Mouse (Mus musculus) limb, embryonic 11.5 days (tissue): Measurements from ENCODE around the gene Tldc2. TPM values are rescaled to one million over a fixed set of nuclear protein-coding genes. Genes with fewer than 3 reads are reported as not detected.

Source experiments
- ATAC-seq: fragments of 200-750 bp; cut with Nextera tagmentation; 2 replicates; pipeline ENCODE4 v1.8.0; 2017; ENCODE audit warnings: low read depth; ENCODE audit not compliant: insufficient number of reproducible peaks, low FRiP score, low TSS enrichment
- DNase-seq: peaks from one replicate; pipeline ENCODE4 v3.0.0-alpha.2; 2015; ENCODE audit warnings: low spot score
- H3K27ac ChIP-seq: fragments of 300-500 bp; sonication (generic); replicated peaks from 2 replicates; pipeline ENCODE4 v1.5.1; 2014; ENCODE audit warnings: low read depth, mild to moderate bottlenecking, low read length
- H3K27me3 ChIP-seq: fragments of 300-500 bp; sonication (generic); 2 replicates; pipeline ENCODE4 v1.6.1; 2014; ENCODE audit warnings: mild to moderate bottlenecking, low read length, mixed read lengths; ENCODE audit not compliant: control insufficient read depth, insufficient read depth
- H3K36me3 ChIP-seq: fragments of 300-500 bp; sonication (generic); 2 replicates; pipeline ENCODE4 v1.6.1; 2014; ENCODE audit warnings: mild to moderate bottlenecking, low read length, moderate library complexity, mixed read lengths; ENCODE audit not compliant: control insufficient read depth, insufficient read depth
- H3K4me1 ChIP-seq: fragments of 300-500 bp; sonication (generic); 2 replicates; pipeline ENCODE4 v1.6.1; 2014; ENCODE audit warnings: low read length, mixed read lengths; ENCODE audit not compliant: control insufficient read depth, insufficient read depth
- H3K4me2 ChIP-seq: fragments of 300-500 bp; sonication (generic); 2 replicates; pipeline ENCODE4 v1.6.1; 2014; ENCODE audit warnings: low read depth, mild to moderate bottlenecking, moderate library complexity; ENCODE audit not compliant: severe bottlenecking
- H3K4me3 ChIP-seq: fragments of 300-500 bp; sonication (generic); 2 replicates; pipeline ENCODE4 v1.5.1; 2014; ENCODE audit warnings: low read depth, low read length
- H3K9ac ChIP-seq: fragments of 300-500 bp; sonication (generic); 2 replicates; pipeline ENCODE4 v1.6.1; 2014; ENCODE audit warnings: mild to moderate bottlenecking, low read length
- H3K9me3 ChIP-seq: fragments of 300-500 bp; sonication (generic); 2 replicates; pipeline ENCODE4 v1.6.1; 2016; ENCODE audit warnings: low read length; ENCODE audit not compliant: control insufficient read depth
- WGBS: fragments of 180-500 bp; shearing (Covaris S2); extraction: QIAGEN DNeasy Blood & Tissue Kit; methylation state at CpG from one replicate; pipeline ENCODE4 v1.1.7; 2014; 5-methylcytosine and 5-hydroxymethylcytosine counted together
- polyA plus RNA-seq: library from polyadenylated mRNA; unstranded; fragments of >200 nt; fragmentation: Nextera tagmentation; extraction: Ambion mirVana; gene quantifications from 2 replicates; pipeline ENCODE4 v1.2.1, GENCODE M21; 2014

Tldc2 gene
- polyA plus RNA-seq, 1 experiment from 2014 or later = not detected

GRCm38 (mm10) chr2:157145173-157145572 is 58.3 kb downstream of the Tldc2 start:
- Histone ChIP-seq H3K36me3 (peaks cover 8% of the 10 kb centered on the region; the same call in 1 of the 2 replicates), H3K9ac (no peak overlapping the region), H3K27me3 (no peaks in the 10 kb centered on the region), H3K4me3 (no peak overlapping the region), H3K27ac (no peak overlapping the region), H3K4me2 (no peak overlapping the region), H3K9me3 (no peaks in the 10 kb centered on the region), H3K4me1 (no peaks in the 10 kb centered on the region)
- 71% methylated on average over 1 of the region's 1 CpGs for WGBS
- DNase-seq = no peak
- ATAC-seq = no peak

Other genes with a start within 250 kb of the Tldc2 start
- 99.5 and 100.0 TPM in 2 replicates for gene Tgif2, start 247.0 kb upstream of the Tldc2 start, polyA plus RNA-seq
- 6.3 and 8.0 TPM in 2 replicates for gene 4930518I15Rik, start 229.1 kb upstream of the Tldc2 start, polyA plus RNA-seq
- 190 and 202 TPM in 2 replicates for gene Rab5if, start 223.9 kb upstream of the Tldc2 start, polyA plus RNA-seq
- gene Sla2, start 199.9 kb upstream of the Tldc2 start, polyA plus RNA-seq = 0.51 and 0.52 TPM in 2 replicates
- 40.3 and 40.7 TPM in 2 replicates for gene Ndrg3, start 95.0 kb upstream of the Tldc2 start, polyA plus RNA-seq
- 55.5 and 57.0 TPM in 2 replicates for gene Dsn1, start 79.9 kb upstream of the Tldc2 start, polyA plus RNA-seq
- 5.7 and 7.0 TPM in 2 replicates for gene Soga1, start 7.8 kb upstream of the Tldc2 start, polyA plus RNA-seq
- 27.5 and 27.9 TPM in 2 replicates for gene Samhd1, start 48.2 kb downstream of the Tldc2 start, polyA plus RNA-seq
- gene Rbl1, start 117.5 kb downstream of the Tldc2 start, polyA plus RNA-seq = 30.0 and 30.8 TPM in 2 replicates
- 269 TPM in 2 replicates for gene Rpn2, start 192.0 kb downstream of the Tldc2 start, polyA plus RNA-seq
- gene Mroh8, start 192.5 kb downstream of the Tldc2 start, polyA plus RNA-seq = 0.34 and 0.39 TPM in 2 replicates